Mouse (Mus musculus): ENCODE data around the gene Hnrnpul2. TPM values are rescaled to one million over a fixed set of nuclear protein-coding genes. Genes with fewer than 3 reads are reported as not detected.
"Not testable (repeated sequence)": the region's sequence is repeated elsewhere in the genome, so short reads cannot be mapped to it uniquely, and the experiment has no call there.

Gene Hnrnpul2
- total RNA-seq, 2 experiments from 2014 or later, result 35.4 to 37.3 TPM

GRCm38 (mm10) chr19:8844371-8845129 is 24.7 kb downstream of the Hnrnpul2 start:
- intact Hi-C loops (cut with DNase I; ENCODE audit: low total_unique reads), result loop anchor here (5.0 kb wide), 2 partner anchors 118 to 263 kb away; no protein-coding TSS in a partner anchor
- DNase-seq, result peak; percentile 76

GRCm38 (mm10) chr19:8848356-8848755 is 28.5 kb downstream of the Hnrnpul2 start:
- intact Hi-C loops (cut with DNase I; ENCODE audit: low total_unique reads), result loop anchor here (5.0 kb wide), 2 partner anchors 114 to 259 kb away; no protein-coding TSS in a partner anchor

GRCm38 (mm10) chr19:8850402-8850901 is 30.6 kb downstream of the Hnrnpul2 start, which contains the start of gene Lrrn4cl:
TSS of gene Lrrn4cl (plus strand) at chr19:8850768.
- DNase-seq, result peak; percentile 71
- intact Hi-C loops (cut with DNase I; ENCODE audit: low total_unique reads), result no loop called here

More at GRCm38 (mm10) chr19:8848356-8848755, 28.5 kb downstream of the Hnrnpul2 start:
- DNase-seq, result no peak

- intact Hi-C loops (cut with DNase I; ENCODE audit: low total_unique reads), result no loop called here
Observed at GRCm38 (mm10) chr19:8851639-8852038, 31.8 kb downstream of the Hnrnpul2 start.

GRCm38 (mm10) chr19:8852236-8852928 is 32.6 kb downstream of the Hnrnpul2 start:
- intact Hi-C loops (cut with DNase I; ENCODE audit: low total_unique reads), result no loop called here
- DNase-seq, result peak; percentile 61

More at GRCm38 (mm10) chr19:8851639-8852038, 31.8 kb downstream of the Hnrnpul2 start:
- DNase-seq, result no peak

GRCm38 (mm10) chr19:8853117-8853516 is 33.3 kb downstream of the Hnrnpul2 start:
- intact Hi-C loops (cut with DNase I; ENCODE audit: low total_unique reads), result no loop called here
- DNase-seq, result no peak

- DNase-seq, result peak; percentile 46
- intact Hi-C loops (cut with DNase I; ENCODE audit: low total_unique reads), result no loop called here
Observed at GRCm38 (mm10) chr19:8857689-8858088, 37.9 kb downstream of the Hnrnpul2 start.

- no peak for DNase-seq
- intact Hi-C loops (cut with DNase I; ENCODE audit: low total_unique reads), result no loop called here
Observed at GRCm38 (mm10) chr19:8859018-8859417, 39.2 kb downstream of the Hnrnpul2 start.

GRCm38 (mm10) chr19:8864265-8864664 is 44.5 kb downstream of the Hnrnpul2 start:
- no peak for DNase-seq
- intact Hi-C loops (cut with DNase I; ENCODE audit: low total_unique reads), result no loop called here

GRCm38 (mm10) chr19:8870381-8870780 is 50.6 kb downstream of the Hnrnpul2 start:
- DNase-seq; intact Hi-C loops (cut with DNase I; ENCODE audit: low total_unique reads): not testable (repeated sequence)

GRCm38 (mm10) chr19:8870838-8871237 is 51.0 kb downstream of the Hnrnpul2 start:
- DNase-seq, result no peak
- intact Hi-C loops (cut with DNase I; ENCODE audit: low total_unique reads), result no loop called here

GRCm38 (mm10) chr19:8871267-8872186 is 51.7 kb downstream of the Hnrnpul2 start, which contains the start of gene Ubxn1:
TSS of gene Ubxn1 (plus strand) at chr19:8871496.
- peak; percentile 97 for DNase-seq
- intact Hi-C loops (cut with DNase I; ENCODE audit: low total_unique reads), result no loop called here

GRCm38 (mm10) chr19:8872266-8872840 is 52.5 kb downstream of the Hnrnpul2 start:
- intact Hi-C loops (cut with DNase I; ENCODE audit: low total_unique reads), result no loop called here
- no peak for DNase-seq

- intact Hi-C loops (cut with DNase I; ENCODE audit: low total_unique reads), result no loop called here
- DNase-seq, result no peak
Observed at GRCm38 (mm10) chr19:8875031-8875430, 55.2 kb downstream of the Hnrnpul2 start.

GRCm38 (mm10) chr19:8880311-8881033 is 60.7 kb downstream of the Hnrnpul2 start, which contains the start of gene Uqcc3:
TSS of gene Uqcc3 (minus strand) at chr19:8880923.
- intact Hi-C loops (cut with DNase I; ENCODE audit: low total_unique reads), result no loop called here
- DNase-seq, result peak; percentile 89

- no peak for DNase-seq
- intact Hi-C loops (cut with DNase I; ENCODE audit: low total_unique reads), result no loop called here
Observed at GRCm38 (mm10) chr19:8881034-8881392, 61.2 kb downstream of the Hnrnpul2 start.

GRCm38 (mm10) chr19:8883616-8884015 is 63.8 kb downstream of the Hnrnpul2 start, which contains the start of the genes Lbhd1 and Gm49403:
TSS of gene Lbhd1 (plus strand) at chr19:8883732.
TSS of gene Gm49403 (plus strand) at chr19:8883930.
- intact Hi-C loops (cut with DNase I; ENCODE audit: low total_unique reads), result no loop called here
- DNase-seq, result no peak
